Mouse (Mus musculus) bone marrow macrophage, adult 2 months (primary cell): Measurements from ENCODE around the gene Snx10.

ENCODE experiments used
- CTCF ChIP-seq: IDR thresholded peaks from 2 replicates; pipeline ENCODE4 v1.5.1; 2012; ENCODE audit warnings: low read depth, mild to moderate bottlenecking, low read length, moderate library complexity
- POLR2A ChIP-seq: IDR thresholded peaks from 2 replicates; pipeline ENCODE4 v1.6.1; 2012; ENCODE audit warnings: mild to moderate bottlenecking, low read depth, low read length, borderline replicate concordance

DNA sequence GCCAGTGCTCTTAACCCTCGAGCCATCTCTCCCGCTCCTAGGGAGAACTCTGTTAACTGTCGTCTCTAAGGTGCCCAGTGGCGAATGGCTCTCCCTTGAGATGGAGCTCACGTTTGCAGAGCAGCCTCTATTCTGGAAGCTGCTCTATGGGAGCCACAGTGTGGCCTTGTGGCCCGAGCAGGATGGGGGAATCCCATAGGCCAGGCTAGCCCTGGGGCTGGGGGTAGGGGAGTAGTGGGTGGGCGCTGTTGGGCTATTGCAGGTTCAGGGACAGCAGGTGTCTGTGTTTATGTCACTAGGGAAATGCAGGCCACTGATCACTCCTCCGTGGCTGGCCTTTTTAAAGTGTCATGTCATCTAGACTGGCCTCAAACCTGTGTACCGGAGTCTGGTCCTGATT is 58.4 kb downstream of the Snx10 start:
- no peak for TF ChIP-seq CTCF
- no peak for TF ChIP-seq POLR2A
